Mouse (Mus musculus) liver, embryonic 14.5 days (tissue): ENCODE results near the gene Nphs1. TPM values are rescaled to one million over a fixed set of nuclear protein-coding genes. Genes with fewer than 3 reads are reported as not detected.

Experiments
- ATAC-seq: fragments of 200-750 bp; cut with Nextera tagmentation; 2 replicates; pipeline ENCODE4 v1.8.0; 2017; ENCODE audit warnings: moderate number of reproducible peaks, mild to moderate bottlenecking, moderate library complexity; ENCODE audit not compliant: insufficient read depth
- DNase-seq, 3 experiments: peaks; one replicate each; pipeline ENCODE4 v3.0.0-alpha.2; 2012 to 2013; ENCODE audit warnings: low read depth in 3 of 3, low spot score in 3 of 3
- H3K27ac ChIP-seq: fragments of 300-500 bp; sonication (generic); 2 replicates; pipeline ENCODE4 v1.5.1; 2014; ENCODE audit warnings: moderate library complexity, mild to moderate bottlenecking, control low read depth, inconsistent platforms
- H3K27me3 ChIP-seq: fragments of 300-500 bp; sonication (generic); 2 replicates; pipeline ENCODE4 v1.6.1; 2014; ENCODE audit warnings: mild to moderate bottlenecking, low read length, moderate library complexity; ENCODE audit not compliant: control insufficient read depth, insufficient read depth
- H3K36me3 ChIP-seq: fragments of 300-500 bp; sonication (generic); replicated peaks from 2 replicates; pipeline ENCODE4 v1.6.1; 2014; ENCODE audit warnings: low read depth; ENCODE audit not compliant: control insufficient read depth, insufficient read depth
- H3K4me1 ChIP-seq, 2 experiments: fragments of 200-500 bp in 1 of 2; fragments of 300-500 bp in 1 of 2; sonication (generic) in 1 of 2; replicated peaks; 2 replicates each; pipeline ENCODE4 v1.6.1; 2012 to 2014; ENCODE audit warnings: antibody characterized with exemption in 1 of 2, inconsistent platforms in 1 of 2, low read length in 1 of 2; ENCODE audit not compliant: control insufficient read depth in 2 of 2, insufficient read depth in 2 of 2
- H3K4me2 ChIP-seq: fragments of 300-500 bp; sonication (generic); 2 replicates; pipeline ENCODE4 v1.6.1; 2014; ENCODE audit warnings: low read depth, mild to moderate bottlenecking, control low read depth, moderate library complexity
- H3K4me3 ChIP-seq, 2 experiments: fragments of 200-500 bp in 1 of 2; fragments of 300-500 bp in 1 of 2; sonication (generic) in 1 of 2; 2 replicates each; pipeline ENCODE4 v1.5.1; 2012 to 2014; ENCODE audit warnings: low read depth in 2 of 2, low read length in 2 of 2, mild to moderate bottlenecking in 2 of 2, control low read depth in 1 of 2, inconsistent platforms in 1 of 2, moderate library complexity in 1 of 2; ENCODE audit not compliant: insufficient read depth in 1 of 2
- H3K9ac ChIP-seq: fragments of 300-500 bp; sonication (generic); replicated peaks from 2 replicates; pipeline ENCODE4 v1.6.1; 2014; ENCODE audit warnings: mild to moderate bottlenecking, control low read depth, moderate library complexity
- H3K9me3 ChIP-seq: fragments of 300-500 bp; sonication (generic); 2 replicates; pipeline ENCODE4 v1.6.1; 2016; ENCODE audit warnings: low read length, mixed read lengths; ENCODE audit not compliant: control insufficient read depth
- CTCF ChIP-seq: IDR thresholded peaks from 2 replicates; pipeline ENCODE4 v1.5.1; 2016; ENCODE audit warnings: antibody characterized with exemption, low read depth, control low read depth
- EP300 ChIP-seq: IDR thresholded peaks from 2 replicates; pipeline ENCODE4 v1.6.1; 2016; ENCODE audit warnings: antibody characterized with exemption, low read depth
- WGBS: fragments of 180-500 bp; shearing (Covaris S2); extraction: QIAGEN DNeasy Blood & Tissue Kit; methylation state at CpG from one replicate; pipeline ENCODE4 v1.1.7; 2014; ENCODE audit not compliant: insufficient replicate concordance; 5-methylcytosine and 5-hydroxymethylcytosine counted together
- polyA plus RNA-seq, 2 experiments: library from polyadenylated mRNA; depleted of rRNA in 1 of 2; stranded (reverse) in 1 of 2; unstranded in 1 of 2; fragments of >200 nt; fragmentation: Nextera tagmentation in 1 of 2; extraction: Ambion mirVana in 1 of 2; gene quantifications; 2 replicates each; pipeline versions ENCODE4 v1.2.1 to v1.2.3; 2012 to 2014

The Nphs1 gene
- polyA plus RNA-seq, 2 experiments, result 0.03 to 0.08 TPM

- H3K4me1 ChIP-seq, result no peaks in the 10 kb centered on the region
- no peaks in the 10 kb centered on the region for H3K27me3 ChIP-seq
- DNase-seq (no peak), ATAC-seq (no peak)
- H3K9ac ChIP-seq, result no peak overlapping the region
- H3K4me3 ChIP-seq, result no peak overlapping the region
- no peaks in the 10 kb centered on the region for H3K36me3 ChIP-seq
- TF ChIP-seq CTCF (no peak), EP300 (no peak)
- 26% methylated on average over 2 of the region's 2 CpGs for WGBS
- H3K4me2 ChIP-seq, result no peak overlapping the region
- H3K27ac ChIP-seq, result no peak overlapping the region
- no peaks in the 10 kb centered on the region for H3K9me3 ChIP-seq
These were observed 27.9 kb upstream of the Nphs1 start for GRCm38 (mm10) chr7:30430191-30430590.

DNA sequence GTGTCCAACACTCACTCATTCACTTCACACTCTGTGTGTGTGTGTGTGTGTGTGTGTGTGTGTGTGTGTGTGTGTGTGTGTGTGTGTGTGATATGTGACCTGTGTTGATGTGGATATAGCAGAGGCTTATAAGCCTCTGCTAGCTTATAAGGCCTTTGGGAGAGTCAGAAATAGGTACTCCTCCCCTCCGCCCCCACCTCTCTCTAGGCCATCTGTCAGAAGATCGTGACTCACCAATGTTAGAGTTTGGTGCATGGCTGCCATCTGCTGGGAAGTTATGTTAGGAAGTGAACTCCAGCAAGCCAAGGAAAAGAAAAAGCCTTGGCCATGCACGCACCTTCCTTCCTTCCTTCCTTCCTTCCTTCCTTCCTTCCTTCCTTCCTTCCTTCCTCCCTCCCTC, 26.3 kb upstream of the Nphs1 start:
- H3K9me3 ChIP-seq, result no peaks in the 10 kb centered on the region
- H3K36me3 ChIP-seq, result no peaks in the 10 kb centered on the region
- H3K4me3 ChIP-seq, result no peak overlapping the region
- no peak overlapping the region for H3K9ac ChIP-seq
- DNase-seq, result no peak
- 13% methylated on average over 3 of the region's 3 CpGs for WGBS
- no peak overlapping the region for H3K27ac ChIP-seq
- no peaks in the 10 kb centered on the region for H3K4me1 ChIP-seq
- TF ChIP-seq CTCF, result peak; percentile 52
- no peak for TF ChIP-seq EP300
- no peaks in the 10 kb centered on the region for H3K27me3 ChIP-seq
- H3K4me2 ChIP-seq, result no peak overlapping the region
- ATAC-seq, result no peak

- no peaks in the 10 kb centered on the region for H3K4me1 ChIP-seq
- WGBS, result under 1% methylated on average over 10 of the region's 10 CpGs
- H3K27ac ChIP-seq, result no peak overlapping the region
- H3K4me3 ChIP-seq, result no peak overlapping the region
- ATAC-seq, result no peak
- no peak for DNase-seq
- H3K27me3 ChIP-seq, result no peaks in the 10 kb centered on the region
- no peak overlapping the region for H3K9ac ChIP-seq
- no peaks in the 10 kb centered on the region for H3K9me3 ChIP-seq
- H3K4me2 ChIP-seq, result no peak overlapping the region
- no peak for TF ChIP-seq CTCF
- TF ChIP-seq EP300, result no peak
- H3K36me3 ChIP-seq, result no peaks in the 10 kb centered on the region
These were observed 23.9 kb upstream of the Nphs1 start for GRCm38 (mm10) chr7:30434238-30434637.

GRCm38 (mm10) chr7:30434701-30435100, 23.4 kb upstream of the Nphs1 start:
- no peak for TF ChIP-seq EP300
- no peak for TF ChIP-seq CTCF
- Histone ChIP-seq H3K4me1 (no peaks in the 10 kb centered on the region), H3K4me2 (no peak overlapping the region), H3K27me3 (no peaks in the 10 kb centered on the region), H3K9ac (no peak overlapping the region), H3K36me3 (no peaks in the 10 kb centered on the region), H3K4me3 (no peak overlapping the region), H3K9me3 (no peaks in the 10 kb centered on the region), H3K27ac (no peak overlapping the region)
- DNase-seq (no peak), ATAC-seq (no peak)
- WGBS, result 44% methylated on average over 10 of the region's 10 CpGs

DNA sequence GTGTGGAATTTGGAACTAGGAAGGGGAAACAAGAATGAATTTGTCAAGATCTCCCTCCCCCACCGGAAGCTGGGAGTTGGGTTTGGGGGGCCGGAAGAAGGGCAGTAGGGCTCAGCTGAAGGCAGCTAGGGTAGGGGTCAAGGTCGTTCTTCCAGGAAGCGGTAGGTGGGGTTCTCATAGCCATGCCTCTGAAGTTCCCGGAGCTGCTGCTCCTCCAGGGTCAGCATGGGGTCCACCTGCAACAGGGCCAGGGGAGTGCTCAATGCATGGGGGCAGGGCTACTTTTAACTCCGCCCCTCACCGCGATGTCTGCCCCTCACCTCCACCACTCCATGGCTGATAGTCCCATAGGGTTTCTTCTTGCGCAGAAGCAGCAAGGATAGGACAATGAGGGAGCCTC, 23.0 kb upstream of the Nphs1 start:
- H3K9me3 ChIP-seq, result no peaks in the 10 kb centered on the region
- no peak overlapping the region for H3K4me3 ChIP-seq
- H3K27ac ChIP-seq, result no peak overlapping the region
- no peaks in the 10 kb centered on the region for H3K27me3 ChIP-seq
- no peak overlapping the region for H3K9ac ChIP-seq
- H3K4me1 ChIP-seq, result no peaks in the 10 kb centered on the region
- no peak overlapping the region for H3K4me2 ChIP-seq
- ATAC-seq, result no peak
- H3K36me3 ChIP-seq, result no peaks in the 10 kb centered on the region
- no peak for DNase-seq
- no peak for TF ChIP-seq EP300
- TF ChIP-seq CTCF, result no peak
- 38% methylated on average over 9 of the region's 9 CpGs for WGBS

DNA sequence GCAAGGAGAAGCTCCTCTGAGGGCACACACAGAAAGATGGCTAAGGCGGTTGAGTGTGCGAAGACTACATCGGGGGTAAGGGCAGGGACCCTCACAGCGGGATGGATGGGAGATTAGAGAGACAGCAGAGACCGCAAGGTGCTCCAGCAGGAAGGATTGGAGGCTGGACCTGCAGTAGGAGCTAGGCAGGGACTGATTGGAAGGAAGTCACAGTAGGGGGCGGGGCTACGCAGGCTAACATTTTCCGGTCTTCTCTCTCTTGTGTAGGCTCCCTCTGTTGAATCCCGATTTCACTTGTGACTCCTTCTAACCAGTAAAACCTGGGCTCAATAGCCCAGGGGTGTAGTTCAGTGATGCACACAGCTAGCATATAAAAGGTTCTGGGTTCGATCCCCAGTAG, 21.2 kb upstream of the Nphs1 start:
- Histone ChIP-seq H3K4me2 (no peak overlapping the region), H3K36me3 (no peaks in the 10 kb centered on the region), H3K27ac (no peak overlapping the region), H3K4me1 (no peaks in the 10 kb centered on the region), H3K4me3 (no peak overlapping the region), H3K27me3 (no peaks in the 10 kb centered on the region), H3K9ac (no peak overlapping the region), H3K9me3 (no peaks in the 10 kb centered on the region)
- no peak for DNase-seq
- no peak for ATAC-seq
- TF ChIP-seq CTCF (no peak), EP300 (no peak)
- WGBS, result 12% methylated on average over 10 of the region's 10 CpGs
